Mouse (Mus musculus): ENCODE data around the gene Immp2l.
"Not testable (repeated sequence)": the region's sequence is repeated elsewhere in the genome, so short reads cannot be mapped to it uniquely, and the experiment has no call there.

The Immp2l gene

GRCm38 (mm10) chr12:41834646-41835045 is 810.8 kb downstream of the Immp2l start:
- no peak for DNase-seq (ENCODE audit: low read depth, low spot score)

- DNase-seq (ENCODE audit: low read depth, low spot score), result peak; percentile 12
Observed at GRCm38 (mm10) chr12:41838334-41838847, 814.5 kb downstream of the Immp2l start.

GRCm38 (mm10) chr12:41839241-41839640 is 815.4 kb downstream of the Immp2l start:
- DNase-seq (ENCODE audit: low read depth, low spot score), result no peak

GRCm38 (mm10) chr12:41842694-41843329 is 818.9 kb downstream of the Immp2l start:
- DNase-seq (ENCODE audit: low read depth, low spot score), result no peak

GRCm38 (mm10) chr12:41851896-41852470 is 828.1 kb downstream of the Immp2l start:
- DNase-seq (ENCODE audit: low read depth, low spot score), result no peak

GRCm38 (mm10) chr12:41859652-41860051 is 835.8 kb downstream of the Immp2l start:
- DNase-seq (ENCODE audit: low read depth, low spot score), result not testable (repeated sequence)

GRCm38 (mm10) chr12:41868317-41868716 is 844.4 kb downstream of the Immp2l start:
- no peak for DNase-seq (ENCODE audit: low read depth, low spot score)

GRCm38 (mm10) chr12:41874015-41874414 is 850.1 kb downstream of the Immp2l start:
- DNase-seq (ENCODE audit: low read depth, low spot score), result no peak

- no peak for DNase-seq (ENCODE audit: low read depth, low spot score)
Observed at GRCm38 (mm10) chr12:41877292-41877959, 853.5 kb downstream of the Immp2l start.

- no peak for DNase-seq (ENCODE audit: low read depth, low spot score)
Observed at GRCm38 (mm10) chr12:41878493-41878892, 854.6 kb downstream of the Immp2l start.

GRCm38 (mm10) chr12:41878972-41879371 is 855.1 kb downstream of the Immp2l start:
- DNase-seq (ENCODE audit: low read depth, low spot score), result no peak

- no peak for DNase-seq (ENCODE audit: low read depth, low spot score)
Observed at GRCm38 (mm10) chr12:41879412-41879811, 855.5 kb downstream of the Immp2l start.

GRCm38 (mm10) chr12:41880833-41881232 is 856.9 kb downstream of the Immp2l start:
- no peak for DNase-seq (ENCODE audit: low read depth, low spot score)

- no peak for DNase-seq (ENCODE audit: low read depth, low spot score)
Observed at GRCm38 (mm10) chr12:41908011-41908410, 884.1 kb downstream of the Immp2l start.

- no peak for DNase-seq (ENCODE audit: low read depth, low spot score)
Observed at GRCm38 (mm10) chr12:41911626-41912025, 887.7 kb downstream of the Immp2l start.

GRCm38 (mm10) chr12:41937751-41938150 is 913.9 kb downstream of the Immp2l start:
- no peak for DNase-seq (ENCODE audit: low read depth, low spot score)

GRCm38 (mm10) chr12:41941853-41942252 is 918.0 kb downstream of the Immp2l start:
- DNase-seq (ENCODE audit: low read depth, low spot score), result no peak

GRCm38 (mm10) chr12:41944079-41944672 is 920.3 kb downstream of the Immp2l start:
- DNase-seq (ENCODE audit: low read depth, low spot score), result no peak

GRCm38 (mm10) chr12:41946536-41946935 is 922.6 kb downstream of the Immp2l start:
- no peak for DNase-seq (ENCODE audit: low read depth, low spot score)

- no peak for DNase-seq (ENCODE audit: low read depth, low spot score)
Observed at GRCm38 (mm10) chr12:41949409-41949808, 925.5 kb downstream of the Immp2l start.

GRCm38 (mm10) chr12:41949841-41950241 is 926.0 kb downstream of the Immp2l start:
- no peak for DNase-seq (ENCODE audit: low read depth, low spot score)

- no peak for DNase-seq (ENCODE audit: low read depth, low spot score)
Observed at GRCm38 (mm10) chr12:41950726-41951125, 926.8 kb downstream of the Immp2l start.

Measured in mesoderm, embryonic 11.5 days (tissue).